Mouse (Mus musculus) ES-Bruce4 (cell line): Measurements from ENCODE around the gene Mical2. TPM values are rescaled to one million over a fixed set of nuclear protein-coding genes. Genes with fewer than 3 reads are reported as not detected.

Experiments
- H3K27ac ChIP-seq: 2 replicates; pipeline ENCODE4 v1.5.1; 2012; ENCODE audit warnings: low read length, inconsistent platforms; ENCODE audit not compliant: insufficient read depth
- H3K27me3 ChIP-seq: 2 replicates; pipeline ENCODE4 v1.6.1; 2012; ENCODE audit warnings: mild to moderate bottlenecking, low read length, inconsistent platforms; ENCODE audit not compliant: control insufficient read depth, poor library complexity, insufficient read depth, severe bottlenecking
- H3K36me3 ChIP-seq: 2 replicates; pipeline ENCODE4 v1.6.1; 2012; ENCODE audit warnings: inconsistent platforms, mild to moderate bottlenecking, low read length, moderate library complexity; ENCODE audit not compliant: control insufficient read depth, poor library complexity, insufficient read depth, severe bottlenecking
- H3K4me1 ChIP-seq: one replicate; pipeline ENCODE4 v1.8.1; 2011; ENCODE audit warnings: low read length; ENCODE audit not compliant: control insufficient read depth, insufficient read depth
- H3K4me3 ChIP-seq: 2 replicates; pipeline ENCODE4 v1.5.1; 2011; ENCODE audit warnings: low read depth, mild to moderate bottlenecking, low read length
- H3K9ac ChIP-seq: 2 replicates; pipeline ENCODE4 v1.6.1; 2012; ENCODE audit warnings: low read depth, mild to moderate bottlenecking, inconsistent platforms; ENCODE audit not compliant: poor library complexity, severe bottlenecking
- H3K9me3 ChIP-seq: replicated peaks from 2 replicates; pipeline ENCODE4 v1.6.1; 2012; ENCODE audit warnings: mild to moderate bottlenecking, low read length, inconsistent platforms; ENCODE audit not compliant: control insufficient read depth, poor library complexity, insufficient read depth, severe bottlenecking
- CTCF ChIP-seq: IDR thresholded peaks from one replicate; pipeline ENCODE4 v1.8.1; 2011; ENCODE audit warnings: low read depth, low read length
- EP300 ChIP-seq: IDR thresholded peaks from 2 replicates; pipeline ENCODE4 v1.6.1; 2011; ENCODE audit warnings: low read depth, low read length; ENCODE audit not compliant: insufficient read depth
- POLR2A ChIP-seq: IDR thresholded peaks from one replicate; pipeline ENCODE4 v1.8.1; 2011; ENCODE audit warnings: low read length; ENCODE audit not compliant: insufficient read depth
- polyA plus RNA-seq: library from polyadenylated mRNA; stranded (reverse); fragments of >200 nt; gene quantifications from 2 replicates; pipeline ENCODE4 v1.2.4, GENCODE M21; 2011; ENCODE audit warnings: low read depth; ENCODE audit not compliant: missing spikeins, insufficient read depth, insufficient read length

Mical2 gene
- polyA plus RNA-seq, 1 experiment, result 2.4 TPM

DNA sequence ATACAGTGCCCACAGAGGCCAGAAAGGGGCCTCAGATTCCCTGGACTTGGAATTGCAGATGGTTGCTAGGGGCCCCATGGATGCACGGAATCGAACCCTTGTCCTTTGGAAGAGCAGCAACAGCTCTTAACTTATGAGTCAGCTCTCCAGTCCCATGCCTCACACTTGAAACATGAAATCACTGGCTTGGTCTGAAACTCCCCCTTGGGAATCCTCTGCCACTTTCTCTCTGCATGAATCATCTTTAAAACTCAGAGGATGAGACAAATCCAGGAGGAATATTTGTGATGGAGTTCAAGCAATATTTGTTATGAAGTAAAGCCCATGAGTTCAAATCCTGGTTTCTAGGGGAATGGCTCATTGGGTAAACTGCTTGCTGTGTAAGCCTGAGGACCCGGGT lies 172.1 kb downstream of the Mical2 start:
- no peak overlapping the region for H3K9ac ChIP-seq
- no peak overlapping the region for H3K4me3 ChIP-seq
- TF ChIP-seq EP300, result no peak
- no peak for TF ChIP-seq POLR2A
- no peak for TF ChIP-seq CTCF
- no peaks in the 10 kb centered on the region for H3K4me1 ChIP-seq
- no peaks in the 10 kb centered on the region for H3K27me3 ChIP-seq
- no peak overlapping the region for H3K27ac ChIP-seq
- no peaks in the 10 kb centered on the region for H3K9me3 ChIP-seq
- no peaks in the 10 kb centered on the region for H3K36me3 ChIP-seq

DNA sequence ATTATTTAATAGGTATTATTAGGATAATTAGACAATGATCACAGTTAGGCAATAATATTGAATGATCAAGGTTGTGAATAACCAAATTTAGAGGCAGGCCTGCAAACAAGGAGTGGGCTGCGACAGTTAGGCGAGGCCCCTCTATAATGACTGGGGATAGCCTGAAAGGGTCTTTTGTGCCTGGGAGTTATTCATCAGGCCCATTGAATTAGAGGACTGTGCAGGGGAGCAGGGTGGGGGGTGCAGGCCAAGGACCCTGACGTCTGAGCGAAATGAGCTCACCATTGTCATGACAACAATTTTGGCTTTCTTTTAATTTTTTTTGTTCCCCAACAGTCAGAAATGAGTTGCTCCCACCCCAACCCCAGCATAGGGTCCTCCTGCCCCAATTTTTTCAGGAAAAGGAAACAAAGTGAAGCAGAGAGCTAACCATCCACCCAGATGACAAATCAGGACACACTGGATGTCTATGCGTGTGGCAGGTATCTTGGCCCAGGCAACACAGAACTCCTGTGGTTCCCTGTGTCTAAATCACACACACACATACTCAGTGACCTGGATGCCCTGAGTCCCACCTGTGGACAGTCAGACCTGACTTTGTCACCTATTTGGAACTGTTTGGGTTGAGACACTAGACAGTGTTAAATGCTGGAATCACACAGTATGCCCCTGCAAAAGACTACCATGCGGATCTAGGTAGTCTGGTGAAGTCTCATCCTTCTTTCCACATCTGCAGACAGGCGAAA lies 173.9 kb downstream of the Mical2 start:
- H3K27me3 ChIP-seq, result no peaks in the 10 kb centered on the region
- no peak for TF ChIP-seq POLR2A
- no peak for TF ChIP-seq EP300
- TF ChIP-seq CTCF, result no peak
- no peak overlapping the region for H3K27ac ChIP-seq
- no peaks in the 10 kb centered on the region for H3K4me1 ChIP-seq
- no peaks in the 10 kb centered on the region for H3K9me3 ChIP-seq
- no peaks in the 10 kb centered on the region for H3K36me3 ChIP-seq
- no peak overlapping the region for H3K9ac ChIP-seq
- no peak overlapping the region for H3K4me3 ChIP-seq

DNA sequence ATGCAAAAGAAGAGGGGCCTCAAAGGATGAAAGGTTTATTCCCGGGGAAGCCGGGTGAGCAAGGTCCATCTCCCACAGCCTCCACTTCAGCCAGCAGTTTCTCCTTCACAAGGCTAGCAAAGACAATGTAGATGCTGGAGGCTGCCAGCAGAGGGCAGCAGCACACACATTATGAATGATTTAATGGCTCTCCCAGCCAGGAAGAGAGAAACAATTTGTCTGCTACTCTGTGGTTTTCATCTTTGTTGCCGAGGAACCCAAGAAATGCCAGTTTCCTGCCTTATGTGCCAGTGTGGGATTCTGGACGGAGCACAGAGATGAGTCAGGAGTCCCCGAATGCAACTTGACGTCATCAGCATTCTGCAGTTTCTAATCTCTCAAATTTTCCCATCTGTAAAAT lies 174.5 kb downstream of the Mical2 start:
- H3K9me3 ChIP-seq, result no peaks in the 10 kb centered on the region
- H3K4me3 ChIP-seq, result no peak overlapping the region
- H3K9ac ChIP-seq, result no peak overlapping the region
- no peak overlapping the region for H3K27ac ChIP-seq
- no peaks in the 10 kb centered on the region for H3K27me3 ChIP-seq
- H3K36me3 ChIP-seq, result no peaks in the 10 kb centered on the region
- TF ChIP-seq EP300 (no peak), CTCF (peak; percentile 84)
- H3K4me1 ChIP-seq, result no peaks in the 10 kb centered on the region

DNA sequence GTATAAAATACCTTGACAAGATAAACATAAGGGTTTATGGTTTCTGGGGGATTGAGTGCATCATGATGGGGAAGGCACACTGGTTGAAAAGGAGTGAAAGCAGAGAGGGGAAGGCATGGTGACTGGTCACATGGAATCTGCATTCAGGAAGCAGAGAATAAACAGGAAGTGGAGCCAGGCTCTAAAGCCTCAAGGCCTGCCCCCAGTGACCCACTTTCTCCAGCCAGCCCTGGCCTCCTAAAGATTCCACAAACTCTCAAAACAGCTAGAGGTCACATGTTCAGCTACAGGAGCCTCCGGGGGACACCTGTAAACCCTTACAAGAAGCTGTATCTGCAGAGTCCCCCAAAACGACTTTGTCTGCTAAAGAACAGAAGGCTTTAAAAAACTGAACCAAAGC lies 179.4 kb downstream of the Mical2 start:
- Histone ChIP-seq H3K36me3 (no peaks in the 10 kb centered on the region), H3K27me3 (no peaks in the 10 kb centered on the region), H3K4me3 (no peak overlapping the region), H3K9ac (no peak overlapping the region), H3K4me1 (no peaks in the 10 kb centered on the region), H3K9me3 (no peaks in the 10 kb centered on the region), H3K27ac (no peak overlapping the region)
- no peak for TF ChIP-seq CTCF
- TF ChIP-seq POLR2A, result no peak
- no peak for TF ChIP-seq EP300

DNA sequence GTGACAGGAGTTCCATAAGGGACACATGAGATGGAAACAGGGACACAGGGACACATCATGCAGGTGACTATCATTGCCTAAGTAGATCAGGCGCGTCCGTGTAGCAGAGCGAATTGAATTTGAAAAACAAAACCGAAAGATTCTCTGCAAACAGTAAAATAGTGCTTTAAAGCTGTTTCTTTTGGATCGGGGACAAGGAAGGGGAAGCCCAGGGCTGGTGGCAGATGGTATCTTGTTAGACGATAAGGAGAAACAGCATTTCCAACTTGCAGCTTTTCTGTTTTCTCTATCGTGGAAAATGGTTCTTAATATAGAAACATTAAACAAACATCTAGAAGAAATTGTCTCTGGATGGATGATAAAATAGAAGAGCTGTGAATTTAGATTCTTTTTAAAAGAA lies 179.9 kb downstream of the Mical2 start:
- no peak overlapping the region for H3K9ac ChIP-seq
- H3K36me3 ChIP-seq, result no peaks in the 10 kb centered on the region
- no peak overlapping the region for H3K4me3 ChIP-seq
- no peak for TF ChIP-seq POLR2A
- TF ChIP-seq EP300, result no peak
- TF ChIP-seq CTCF, result no peak
- H3K9me3 ChIP-seq, result no peaks in the 10 kb centered on the region
- no peaks in the 10 kb centered on the region for H3K4me1 ChIP-seq
- no peaks in the 10 kb centered on the region for H3K27me3 ChIP-seq
- H3K27ac ChIP-seq, result no peak overlapping the region

DNA sequence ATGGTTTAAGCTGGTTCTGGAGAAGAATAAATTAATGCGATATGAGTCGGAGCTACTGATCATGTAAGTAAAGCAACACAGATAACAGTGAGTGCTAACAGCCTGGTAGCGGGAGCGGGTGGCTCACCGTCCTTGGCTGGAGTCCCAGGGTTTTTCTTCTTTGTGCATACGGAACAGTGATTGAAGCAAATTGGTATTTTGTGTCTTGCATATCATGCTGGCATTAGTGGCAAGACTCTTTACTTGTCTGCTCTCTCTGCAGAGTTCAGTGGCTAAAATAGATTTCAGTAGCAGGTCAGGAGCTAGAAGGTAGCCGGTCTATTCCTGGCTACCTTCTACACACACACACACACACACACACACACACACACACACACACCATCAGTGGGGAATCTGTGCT lies 181.9 kb downstream of the Mical2 start:
- H3K27ac ChIP-seq, result no peak overlapping the region
- no peaks in the 10 kb centered on the region for H3K36me3 ChIP-seq
- TF ChIP-seq POLR2A, result no peak
- no peak for TF ChIP-seq CTCF
- no peak for TF ChIP-seq EP300
- no peaks in the 10 kb centered on the region for H3K9me3 ChIP-seq
- no peak overlapping the region for H3K4me3 ChIP-seq
- H3K4me1 ChIP-seq, result no peaks in the 10 kb centered on the region
- no peaks in the 10 kb centered on the region for H3K27me3 ChIP-seq
- no peak overlapping the region for H3K9ac ChIP-seq
